ENCODE assay signal across 24 mouse cellular contexts in genomic region chr19:38766306-38766705, GRCm38 (mm10). TPM values are rescaled to one million over a fixed set of nuclear protein-coding genes. Genes with fewer than 3 reads are reported as not detected.
DNase-seq lines count a peak whose midpoint lies in the region; TF ChIP-seq lines count a peak whose summit lies in the region.
"Had no signal": no experiment of that assay in that cellular context is flagged by ENCODE, and none has a peak within 500 bp of the region (broad histone marks: within the 10 kb centered on the region; RNA-seq: fewer than 3 reads in every experiment).

No protein-coding gene starts in this region.

- no peaks in the 10 kb centered on the region for H3K27me3 ChIP-seq in liver, adult 2 months (ENCODE audit: control insufficient read depth, insufficient read depth, low read length)
- H3K27me3 ChIP-seq: embryonic facial prominence, embryonic 13.5 days; forebrain, embryonic 12.5 days; forebrain, embryonic 15.5 days; heart, embryonic 13.5 days had no signal

- WGBS in liver, adult 2 months, result 39% methylated on average over 2 of the region's 2 CpGs

- intact Hi-C loops in left cerebral cortex, postnatal 4 days (cut with DNase I), result no loop called here

- H3K9ac ChIP-seq in liver, adult 2 months (ENCODE audit: low read depth, low read length), result no peak overlapping the region
- H3K9ac ChIP-seq: embryonic facial prominence, embryonic 13.5 days; forebrain, embryonic 12.5 days; forebrain, embryonic 15.5 days; heart, embryonic 13.5 days; hindbrain, embryonic 14.5 days had no signal

- H3K4me1 ChIP-seq in liver, adult 2 months (ENCODE audit: control insufficient read depth, insufficient read depth, low read length), result peaks cover 2% of the 10 kb centered on the region
- H3K4me1 ChIP-seq: embryonic facial prominence, embryonic 10.5 days; embryonic facial prominence, embryonic 13.5 days; forebrain, embryonic 12.5 days; forebrain, embryonic 15.5 days; heart, embryonic 13.5 days had no signal

- TF ChIP-seq CTCF in liver, adult 2 months (IDR thresholded peaks at IDR 0.05; ENCODE audit: low read depth, low read length), result no peak

- DNase-seq in adrenal gland, adult 2 months, result peak; percentile 34
- no peak for DNase-seq in adrenal gland, adult 8-10 months
- peak; percentile 93 for DNase-seq in liver, adult 2 months (ENCODE audit: extremely low read depth, low read depth, low spot score)
- DNase-seq in liver, result no peak
- peak; percentile 13 for DNase-seq in adrenal gland, postnatal 25 days
- no peak for DNase-seq in layer of hippocampus, postnatal 14 days (ENCODE audit: low spot score in 2 of 2)
- no peak for DNase-seq in left cerebral cortex, postnatal 4 days
- DNase-seq: cerebellum, adult 11-12 months; cerebellum, adult 8-10 months; cerebellum, postnatal 10 days; cerebellum, postnatal 36 days; embryo, embryonic 11 days; gastrocnemius, postnatal 10 days; gastrocnemius, postnatal 36 days; heart, postnatal 14 days; heart, postnatal 4 days had no signal

- TF ChIP-seq POLR2A in liver, adult 2 months (IDR thresholded peaks at IDR 0.05; ENCODE audit: extremely low read depth, insufficient read depth, low read length), result no peak

- no peak overlapping the region for H3K4me3 ChIP-seq in liver, adult 2 months (ENCODE audit: insufficient read depth, low read depth, low read length)
- H3K4me3 ChIP-seq: embryonic facial prominence, embryonic 10.5 days; embryonic facial prominence, embryonic 13.5 days; erythroblast, embryonic 14.5 days; forebrain, embryonic 12.5 days; forebrain, embryonic 15.5 days; heart, embryonic 13.5 days had no signal

- H3K36me3 ChIP-seq in liver, adult 2 months (ENCODE audit: control insufficient read depth, insufficient read depth, low read length), result no peaks in the 10 kb centered on the region; the same call in 1 of the 2 replicates
- H3K36me3 ChIP-seq: embryonic facial prominence, embryonic 10.5 days; embryonic facial prominence, embryonic 13.5 days; forebrain, embryonic 12.5 days; forebrain, embryonic 15.5 days had no signal

- H3K27ac ChIP-seq in liver, adult 2 months (replicated peaks; ENCODE audit: insufficient read depth, low read depth, low read length), result no peak overlapping the region
- H3K27ac ChIP-seq: embryonic facial prominence, embryonic 10.5 days; embryonic facial prominence, embryonic 13.5 days; forebrain, embryonic 12.5 days; forebrain, embryonic 15.5 days; heart, embryonic 13.5 days; hindbrain, embryonic 14.5 days; hindbrain, postnatal 0 days had no signal

- no peaks in the 10 kb centered on the region for H3K79me2 ChIP-seq in liver, adult 2 months (ENCODE audit: control insufficient read depth, insufficient read depth, low read length)

RNA-seq across cellular contexts. Expression of gene Noc3l, which starts 52.7 kb away (rescaled TPM):
- total RNA-seq in adrenal gland, adult 2 months (2021), result 10 to 100 TPM; 15.2 to 20.8 TPM
- 2.0 and 2.2 TPM in 2 replicates for polyA plus RNA-seq in adrenal gland, adult 2 months (2012; rRNA removed)
- total RNA-seq in adrenal gland, adult 8-10 months (2022), result 10 to 100 TPM; 15.2 to 20.5 (median 16.4) TPM
- total RNA-seq in liver, adult 2 months (2014; rRNA removed), result 2.4 and 3.2 TPM in 2 replicates
- 1.4 and 2.0 TPM in 2 replicates for polyA plus RNA-seq in liver, adult 2 months (2012; rRNA removed)
- total RNA-seq in adrenal gland, postnatal 25 days (2021), result 16.1 and 17.7 TPM in 2 replicates
- 10 to 100 TPM; 12.2 to 13.1 TPM for total RNA-seq in layer of hippocampus, postnatal 14 days (2021)
- 10 to 100 TPM; 14.7 to 16.5 TPM for total RNA-seq in left cerebral cortex, postnatal 4 days (2021)

Comparison
In these comparisons a context has a peak if more than half of its experiments do, and no peak if none do; other contexts are left out.
1. DNase-seq: peak in adrenal gland, adult 2 months (single experiment), liver, adult 2 months (single experiment) and adrenal gland, postnatal 25 days (single experiment); none in adrenal gland, adult 8-10 months (single experiment), liver (single experiment), layer of hippocampus, postnatal 14 days (0 of 2) and left cerebral cortex, postnatal 4 days (single experiment).